Mouse (Mus musculus) heart, adult 11 months (tissue): ENCODE measurements at regions not wholly inside any gene's neighbourhood (a gene's known extent, or its start where the extent isn't known, plus 50 kb on each side); places are given as distances from the start of the nearest gene placed in this dataset.

Experiments used
- DNase-seq: peaks from one replicate; pipeline ENCODE4 v3.0.0; 2022

DNA sequence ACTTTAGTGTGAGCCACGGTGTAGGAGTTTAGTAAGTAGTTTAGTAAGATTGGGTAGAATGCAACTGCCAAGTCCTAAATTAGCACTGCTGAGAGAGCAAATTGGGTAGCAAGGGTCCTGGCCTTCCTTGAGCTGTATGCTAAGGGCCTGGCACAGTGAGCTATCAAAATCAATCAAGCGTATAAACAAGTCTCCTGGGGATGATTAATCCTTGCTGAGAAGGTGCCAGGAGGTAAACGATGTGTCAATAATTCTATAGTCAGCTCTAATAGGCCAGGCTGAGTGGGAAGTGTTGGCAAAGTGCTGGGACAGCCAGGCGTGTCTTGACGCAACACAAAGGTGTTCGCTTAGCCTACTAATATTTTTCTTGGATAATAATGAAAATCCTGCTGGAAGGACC lies 183.6 kb upstream of the Thbs1 start:
- DNase-seq: no peak

DNA sequence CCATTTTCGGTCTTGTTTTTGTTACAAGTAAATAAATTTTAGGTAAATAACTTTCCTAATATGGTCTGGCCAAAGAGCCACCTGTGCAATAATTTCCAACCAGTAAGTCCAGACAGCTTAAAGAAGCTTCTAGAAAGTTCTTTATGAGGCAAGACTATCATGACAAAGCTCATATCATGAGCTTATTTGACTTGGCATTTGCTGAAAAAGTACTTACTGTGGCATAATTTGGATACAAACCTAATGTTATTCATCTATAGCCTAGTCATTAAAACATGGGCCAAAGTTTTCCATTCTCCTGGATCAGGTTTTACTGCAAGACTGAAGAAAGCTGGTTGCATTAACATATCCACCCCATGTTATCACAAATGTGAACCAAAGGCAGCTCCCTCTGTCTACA lies 182.1 kb upstream of the Thbs1 start:
- DNase-seq: no peak

DNA sequence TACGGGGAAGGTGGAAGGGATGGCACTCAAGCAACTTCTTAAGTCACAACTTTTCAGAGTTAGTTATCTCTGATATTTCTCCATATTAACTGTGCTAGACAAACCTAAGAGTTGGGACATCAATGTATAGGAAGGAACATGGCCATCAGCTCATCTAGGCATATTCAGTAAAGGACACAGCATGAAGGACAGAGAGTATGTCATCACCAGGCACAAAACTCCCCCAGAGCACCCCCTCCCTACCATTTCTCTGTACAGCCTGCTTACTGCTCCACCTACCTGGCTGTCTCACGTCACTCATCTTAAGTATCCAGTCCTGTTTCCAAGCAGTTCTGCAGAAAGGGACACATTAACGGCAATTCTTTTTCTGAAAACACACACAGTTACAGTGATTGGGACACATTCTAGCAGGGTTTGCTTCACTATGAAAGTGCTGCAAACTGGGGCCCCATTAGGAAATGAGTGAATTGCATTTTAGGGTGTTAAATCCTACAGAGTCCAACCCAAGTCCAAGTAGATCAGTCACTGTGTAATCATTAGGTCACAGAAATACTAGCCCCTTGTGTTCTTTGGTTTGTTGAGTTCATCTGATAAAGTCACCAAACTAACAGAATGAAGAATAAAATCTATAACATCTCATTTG lies 180.7 kb upstream of the Thbs1 start:
- no peak for DNase-seq

DNA sequence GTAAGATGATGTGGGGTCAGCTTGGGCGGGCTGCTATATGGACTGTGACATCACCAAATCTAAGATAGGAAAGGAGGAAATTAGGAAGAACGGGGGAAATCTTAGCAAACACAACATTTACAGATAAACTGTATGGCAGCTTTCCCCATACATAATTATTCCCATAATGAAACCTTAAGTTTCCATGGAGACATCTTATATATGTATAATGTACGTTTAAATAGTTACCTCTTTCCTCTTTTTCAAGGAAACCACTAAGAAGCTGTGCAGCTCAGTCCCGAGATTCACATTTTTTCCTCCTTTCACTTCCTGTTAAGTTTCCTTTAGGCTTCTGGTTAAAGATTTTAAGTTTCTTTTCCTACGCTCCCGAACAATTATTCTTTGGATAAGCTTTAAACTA lies 175.1 kb upstream of the Thbs1 start:
- DNase-seq: no peak

DNA sequence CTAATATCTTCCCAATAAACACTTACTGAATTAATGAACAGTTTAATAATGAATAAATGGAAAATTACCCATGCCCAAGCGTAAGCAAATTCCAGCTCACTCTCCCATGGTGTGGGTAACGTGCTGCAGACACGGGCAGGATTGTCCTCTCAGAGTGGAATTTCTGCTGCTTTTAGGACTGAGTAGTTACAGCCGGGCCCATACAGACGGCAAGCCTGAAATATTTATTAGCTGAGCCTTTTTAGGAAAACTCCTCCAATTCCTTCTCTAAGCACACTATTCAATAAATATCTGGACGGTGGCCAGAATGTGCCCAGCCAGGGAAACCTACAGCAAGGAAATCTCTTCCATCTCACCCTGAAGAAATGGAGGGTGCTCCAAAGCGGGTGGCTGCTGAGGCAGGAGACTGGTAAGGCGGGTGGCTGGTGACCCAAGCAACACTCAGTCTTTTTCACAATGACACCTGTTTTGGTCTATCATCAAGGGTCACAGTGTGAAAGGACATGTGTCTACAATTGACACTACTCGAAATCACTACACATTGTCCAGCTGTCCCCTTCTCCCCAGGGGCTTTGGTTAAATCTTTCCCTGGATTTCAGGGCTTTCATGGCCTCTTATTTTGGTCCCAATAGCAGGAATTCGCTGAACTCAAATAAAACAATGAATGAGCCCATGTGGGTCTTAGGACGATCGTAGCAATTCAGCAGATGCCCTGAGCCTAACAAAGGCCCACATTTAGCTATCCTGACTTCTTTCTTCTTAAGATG lies 173.2 kb upstream of the Thbs1 start:
- no peak for DNase-seq

DNA sequence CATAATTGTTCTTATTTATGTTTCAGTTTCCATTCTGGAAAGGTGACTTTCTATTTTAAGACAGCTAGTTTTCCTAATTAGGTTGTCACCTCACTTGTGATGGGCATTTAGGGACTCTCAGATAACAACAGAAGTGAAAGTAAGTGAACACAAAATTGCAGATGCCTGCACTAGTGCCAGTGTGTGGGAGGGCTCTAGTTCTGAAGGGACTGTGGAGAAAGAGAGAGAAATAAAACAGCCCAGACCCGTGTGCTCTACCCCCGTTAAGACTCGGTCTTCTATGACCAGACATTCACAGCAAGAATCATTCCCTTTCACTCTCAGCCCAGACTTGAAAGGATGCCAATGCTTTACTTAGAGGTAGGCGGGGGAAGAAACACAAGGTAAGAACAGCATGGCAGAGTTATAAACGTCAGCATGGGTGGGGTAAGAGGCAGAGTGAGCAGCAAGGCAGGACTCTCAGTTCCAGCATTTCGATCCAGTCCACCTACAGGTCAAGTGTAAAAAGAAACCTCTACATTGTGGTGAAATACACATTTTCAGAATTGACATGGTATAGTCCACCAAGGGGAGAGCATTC lies 170.1 kb upstream of the Thbs1 start:
- no peak for DNase-seq

DNA sequence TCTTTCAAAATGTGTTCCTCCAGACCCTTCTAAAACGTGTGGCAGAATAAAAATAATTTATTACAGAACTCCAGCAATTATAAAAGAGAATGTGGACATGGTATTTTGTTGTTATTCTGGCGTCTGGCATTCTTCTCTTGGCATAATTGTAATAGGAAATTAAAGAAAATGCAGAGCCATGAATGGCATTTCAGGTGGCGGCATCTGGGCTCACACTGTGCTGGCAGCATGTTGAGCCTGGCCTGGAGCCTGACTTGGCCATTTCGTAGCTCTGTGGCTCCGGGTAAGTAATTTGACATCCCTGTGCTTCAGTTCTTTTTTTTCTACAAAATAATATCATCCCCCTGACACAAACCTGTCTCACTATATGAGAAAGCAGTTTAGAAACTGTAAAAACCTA lies 168.0 kb upstream of the Thbs1 start:
- no peak for DNase-seq

DNA sequence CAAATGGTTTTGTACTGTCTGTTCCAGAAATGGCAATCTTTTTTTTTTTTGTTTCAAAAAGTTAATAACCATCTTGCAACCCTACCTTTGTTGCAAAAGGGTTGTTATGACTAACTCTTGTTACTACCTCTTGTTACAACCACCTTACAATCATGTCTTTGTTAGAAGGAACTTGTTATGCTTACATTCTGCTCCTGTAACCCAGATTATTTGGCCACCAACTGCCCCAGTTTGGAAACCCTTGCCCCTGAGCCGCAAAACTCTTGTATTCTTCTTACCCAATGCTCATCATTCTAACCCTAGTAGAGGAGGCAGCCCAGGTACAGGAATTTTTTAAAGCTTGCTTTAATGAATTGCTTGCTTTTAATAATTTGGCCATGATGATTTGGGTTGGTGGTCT lies 167.4 kb upstream of the Thbs1 start:
- no peak for DNase-seq

DNA sequence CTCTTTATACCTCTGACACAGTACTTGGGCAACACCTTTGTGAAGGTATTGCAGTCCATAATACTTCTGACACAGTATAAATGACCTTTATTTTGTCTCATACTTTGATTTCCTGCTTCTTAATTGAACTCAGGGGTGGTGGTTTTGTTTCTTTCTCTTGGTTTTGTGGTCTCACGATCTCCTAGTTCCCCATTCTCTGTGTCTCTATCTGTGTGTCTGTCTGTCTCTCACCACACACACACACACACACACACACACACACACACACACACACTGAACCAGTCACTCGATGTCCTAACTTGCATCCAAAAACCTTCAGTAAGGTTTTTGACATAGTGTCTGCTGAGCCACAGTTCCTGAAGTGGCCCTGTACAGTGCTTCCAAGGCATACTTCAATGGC lies 166.7 kb upstream of the Thbs1 start:
- no peak for DNase-seq

DNA sequence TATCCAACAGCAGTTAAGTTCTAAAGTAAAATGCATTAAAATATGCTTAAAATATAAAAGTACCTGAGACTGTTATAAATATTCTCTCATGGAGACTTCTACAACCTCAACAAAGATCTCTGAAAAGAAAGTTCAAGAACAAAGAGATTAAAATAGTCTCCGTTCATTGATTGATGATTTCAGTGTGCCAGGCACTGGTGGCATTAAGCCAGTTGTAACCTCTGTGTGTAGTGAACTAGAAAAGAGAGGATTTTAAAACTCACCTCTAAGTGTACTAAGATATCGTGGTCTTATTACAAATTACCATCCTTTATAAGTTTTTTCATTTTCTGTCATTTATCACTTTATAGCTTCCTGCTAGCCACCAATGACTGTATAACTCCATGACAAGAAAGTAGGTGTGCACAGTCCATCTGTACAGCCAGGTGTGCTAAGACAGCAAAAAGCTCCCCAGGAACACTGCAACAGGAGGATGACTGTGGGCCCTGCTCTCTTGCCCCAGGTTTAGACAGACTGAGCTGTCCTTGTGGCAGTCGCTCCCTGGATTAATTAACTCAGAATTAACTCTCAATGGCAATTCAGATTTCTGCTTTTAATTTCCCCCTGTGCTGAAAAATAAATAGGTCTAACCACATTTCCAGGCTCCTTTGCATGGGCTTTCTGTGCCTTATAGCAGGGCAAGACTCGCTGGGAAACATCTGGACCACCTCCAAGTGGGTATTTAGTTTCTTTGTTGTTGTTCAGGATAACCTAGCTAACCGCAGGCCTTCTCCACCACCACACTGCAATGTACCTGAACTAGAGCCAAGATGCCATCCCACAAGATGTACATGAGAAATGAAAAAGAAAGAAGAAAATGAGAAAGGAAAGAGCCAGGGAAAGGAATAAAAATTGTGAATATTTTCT lies 161.0 kb upstream of the Thbs1 start:
- DNase-seq: no peak

DNA sequence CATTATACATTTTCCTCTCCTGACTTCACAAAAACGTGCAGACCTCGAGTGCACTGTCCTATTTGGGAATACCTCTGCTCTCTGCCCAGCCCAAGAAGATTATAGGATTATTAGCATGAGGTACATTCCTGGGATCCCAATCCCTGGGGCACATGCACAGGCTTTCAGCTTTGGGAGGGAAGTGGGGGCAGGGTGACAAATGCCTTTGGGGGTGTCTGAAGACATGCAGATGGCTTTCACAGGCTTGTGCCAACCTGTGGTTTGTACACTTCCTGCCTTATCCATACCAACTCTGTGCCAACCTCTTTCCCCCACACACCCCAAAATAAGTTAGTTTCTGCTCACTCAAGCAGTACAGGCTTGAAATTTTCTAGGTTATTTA lies 160.3 kb upstream of the Thbs1 start:
- no peak for DNase-seq

DNA sequence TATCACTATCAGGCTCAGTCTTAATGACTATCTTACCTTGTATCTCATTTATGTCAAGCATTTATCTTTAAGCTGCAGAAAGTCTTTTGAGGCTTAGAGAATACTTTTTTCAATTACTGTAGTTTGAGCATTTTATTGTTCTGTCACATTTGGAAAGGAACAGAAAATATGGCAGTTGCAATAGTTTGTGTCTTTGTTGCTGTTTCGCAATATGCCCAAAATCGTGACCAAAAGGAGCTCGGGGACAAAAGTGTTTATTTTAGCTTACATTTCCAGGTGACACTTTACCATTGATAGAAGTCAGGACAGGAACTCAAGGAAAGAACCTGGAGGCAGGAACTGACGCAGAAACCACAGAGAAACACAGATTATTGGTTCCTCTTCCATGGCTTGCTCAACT lies 152.9 kb upstream of the Thbs1 start:
- no peak for DNase-seq

DNA sequence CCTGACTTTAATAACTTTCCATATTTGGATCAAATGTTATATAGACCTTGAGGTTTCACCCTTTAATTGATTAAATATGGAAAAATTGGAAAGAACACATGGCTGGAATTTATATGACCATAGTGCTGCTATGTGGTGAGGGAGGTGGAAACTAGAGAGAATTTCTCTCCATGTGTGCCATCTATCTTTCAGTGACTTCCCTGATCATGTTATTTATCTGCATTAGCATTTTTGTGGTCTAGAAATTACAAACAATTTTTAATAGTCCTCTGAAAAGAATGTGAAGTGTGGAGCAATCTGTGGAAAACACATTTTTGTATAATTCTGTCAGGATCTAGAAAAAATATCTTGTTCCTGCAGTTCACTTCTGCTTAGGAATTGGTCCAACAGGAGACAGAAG lies 152.2 kb upstream of the Thbs1 start:
- DNase-seq: no peak

DNA sequence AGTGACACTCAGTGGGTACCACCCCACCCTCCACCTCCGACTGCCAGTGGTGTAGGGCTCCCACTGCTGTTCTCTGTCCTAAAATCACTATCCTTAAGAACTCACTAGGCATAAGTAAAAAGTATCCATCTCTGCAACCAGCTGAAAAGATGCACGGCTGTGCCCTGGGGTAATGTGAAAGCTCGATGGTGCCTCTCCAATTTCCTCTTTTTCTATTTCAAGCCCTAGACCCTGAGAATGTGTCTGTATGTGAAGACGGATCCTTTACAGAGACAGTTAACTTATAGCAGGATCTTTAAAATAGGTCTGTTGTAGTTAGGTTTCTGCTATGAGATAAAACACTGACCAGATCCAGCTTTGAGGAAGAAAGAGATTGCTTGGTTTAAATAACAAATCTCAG lies 149.1 kb upstream of the Thbs1 start:
- no peak for DNase-seq

DNA sequence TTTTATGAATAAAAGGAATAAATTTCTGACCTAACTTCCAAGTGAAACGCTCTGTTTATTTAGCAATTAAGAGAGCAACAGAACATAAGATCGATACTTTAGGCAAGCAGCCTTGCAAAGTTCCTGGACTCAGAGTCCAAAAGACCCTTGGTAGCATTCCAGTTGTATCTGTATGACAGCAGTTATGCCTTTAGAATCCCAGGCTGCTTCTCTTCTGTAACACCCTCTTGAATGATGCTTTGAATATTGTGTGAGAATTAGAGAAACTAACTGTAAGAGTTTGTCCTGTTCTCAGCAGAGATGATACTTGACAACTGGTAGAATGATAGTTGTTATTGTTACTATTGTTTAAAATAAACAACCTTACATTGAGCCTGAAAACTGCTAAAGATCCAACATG lies 148.2 kb upstream of the Thbs1 start:
- no peak for DNase-seq

DNA sequence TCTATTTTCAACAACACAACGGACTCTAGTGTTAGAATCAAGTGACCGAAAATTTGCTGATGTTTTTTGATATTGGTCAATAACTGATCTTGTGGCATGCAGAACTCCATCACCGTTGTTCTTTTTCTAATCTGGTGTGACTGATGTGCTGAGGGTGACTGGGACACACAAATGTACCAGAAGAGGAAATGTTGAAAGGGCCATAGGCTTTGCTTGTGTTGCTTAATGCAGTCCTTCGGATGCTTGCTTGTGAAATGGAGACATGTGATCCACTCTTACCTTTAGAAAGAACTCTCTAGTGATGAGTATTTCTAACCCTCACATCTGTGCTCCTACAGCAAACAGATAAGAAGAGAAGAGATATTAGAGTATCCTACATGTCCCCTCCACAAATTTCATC lies 145.9 kb upstream of the Thbs1 start:
- no peak for DNase-seq

DNA sequence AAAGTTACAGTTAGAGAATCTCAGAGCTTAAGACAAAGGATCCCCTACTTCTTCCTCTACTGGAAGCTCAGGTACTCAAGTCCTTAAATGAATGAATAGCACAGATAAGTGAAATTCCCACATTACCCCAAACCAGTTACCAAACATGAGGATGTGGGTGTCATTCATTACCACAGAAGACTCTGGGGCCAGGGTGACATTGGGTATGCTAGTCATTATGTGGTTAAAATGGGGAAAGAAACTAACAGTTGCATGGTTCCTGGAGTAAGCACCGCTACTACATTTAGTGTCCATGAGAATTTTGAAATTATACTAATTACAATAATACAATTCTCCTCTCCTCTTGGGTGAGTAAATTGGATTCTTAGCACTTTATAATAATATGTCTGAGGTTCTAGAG lies 142.9 kb upstream of the Thbs1 start:
- no peak for DNase-seq

DNA sequence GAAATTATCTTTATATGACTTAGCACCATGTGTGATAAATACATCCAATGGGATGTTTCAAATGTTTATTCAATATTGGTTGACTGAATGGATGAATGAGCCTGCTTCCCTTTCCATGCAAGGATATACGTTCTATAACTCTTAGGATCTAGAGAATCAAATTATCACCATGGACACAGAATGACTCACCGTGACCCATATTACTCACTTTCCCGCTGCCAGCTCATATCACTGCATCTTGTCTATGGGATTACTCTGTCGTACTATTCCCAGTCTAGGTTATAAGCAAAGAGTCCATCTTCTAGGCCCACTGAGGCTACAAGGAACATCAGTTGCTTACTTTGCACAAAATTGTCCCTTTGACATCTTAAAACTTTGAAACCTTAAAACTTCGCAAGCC lies 141.0 kb upstream of the Thbs1 start:
- DNase-seq: no peak

DNA sequence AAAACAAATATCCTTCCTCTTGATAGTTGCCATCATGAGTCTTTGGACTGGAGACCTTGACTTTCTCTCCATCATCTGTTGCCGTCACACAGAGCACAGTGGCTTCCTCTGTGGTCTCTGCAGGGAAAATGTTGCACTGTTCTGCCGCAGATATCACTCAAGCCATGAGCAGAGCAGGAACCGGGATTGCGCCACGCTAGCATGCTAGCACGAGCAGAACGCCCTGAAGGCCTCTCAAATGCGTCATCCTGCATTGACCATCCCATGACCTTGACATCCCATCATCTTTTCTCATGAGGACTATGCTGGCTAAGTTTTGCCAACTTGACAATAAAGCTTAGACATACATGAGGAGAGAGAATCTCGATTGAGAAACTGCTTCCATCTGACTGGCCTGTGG lies 134.6 kb upstream of the Thbs1 start:
- DNase-seq: peak; percentile 62

DNA sequence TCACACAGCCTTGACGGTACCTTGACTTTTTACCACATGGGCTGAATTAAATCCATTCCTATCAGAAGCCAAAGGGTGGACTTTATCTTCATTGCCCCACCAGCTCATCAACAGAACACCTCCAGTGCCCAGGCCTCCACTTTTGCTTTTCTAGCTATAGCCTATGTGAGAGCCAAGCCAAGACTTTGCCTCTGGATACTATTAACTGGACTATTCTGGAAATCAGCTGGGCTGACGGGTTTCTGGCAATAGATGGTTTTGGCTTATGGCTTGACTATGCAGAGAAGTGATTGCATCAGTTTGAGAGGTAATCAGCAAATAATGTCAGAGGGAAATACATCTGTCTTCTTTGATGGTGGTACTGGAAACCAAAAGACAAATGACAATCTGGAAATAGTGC lies 130.8 kb upstream of the Thbs1 start:
- DNase-seq: peak; percentile 54

DNA sequence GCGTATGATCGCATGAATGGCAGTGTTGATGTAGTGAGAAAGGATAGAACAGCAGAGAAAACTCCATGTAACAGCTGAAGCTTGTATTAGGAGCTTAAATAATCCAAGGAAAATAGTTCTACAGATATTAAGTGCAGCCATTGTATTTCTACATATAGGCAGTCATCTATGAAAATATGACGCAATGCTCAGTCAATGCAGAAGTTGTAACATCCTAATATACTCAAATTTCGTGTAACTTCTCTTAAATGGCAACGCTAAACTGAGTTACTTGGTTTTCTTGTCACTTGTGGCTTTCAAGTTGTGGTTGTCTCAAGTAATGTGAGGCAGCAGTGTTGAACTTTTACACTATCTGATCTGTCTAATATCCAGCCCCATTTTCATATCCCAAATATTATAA lies 127.1 kb upstream of the Thbs1 start:
- peak; percentile 3 for DNase-seq

DNA sequence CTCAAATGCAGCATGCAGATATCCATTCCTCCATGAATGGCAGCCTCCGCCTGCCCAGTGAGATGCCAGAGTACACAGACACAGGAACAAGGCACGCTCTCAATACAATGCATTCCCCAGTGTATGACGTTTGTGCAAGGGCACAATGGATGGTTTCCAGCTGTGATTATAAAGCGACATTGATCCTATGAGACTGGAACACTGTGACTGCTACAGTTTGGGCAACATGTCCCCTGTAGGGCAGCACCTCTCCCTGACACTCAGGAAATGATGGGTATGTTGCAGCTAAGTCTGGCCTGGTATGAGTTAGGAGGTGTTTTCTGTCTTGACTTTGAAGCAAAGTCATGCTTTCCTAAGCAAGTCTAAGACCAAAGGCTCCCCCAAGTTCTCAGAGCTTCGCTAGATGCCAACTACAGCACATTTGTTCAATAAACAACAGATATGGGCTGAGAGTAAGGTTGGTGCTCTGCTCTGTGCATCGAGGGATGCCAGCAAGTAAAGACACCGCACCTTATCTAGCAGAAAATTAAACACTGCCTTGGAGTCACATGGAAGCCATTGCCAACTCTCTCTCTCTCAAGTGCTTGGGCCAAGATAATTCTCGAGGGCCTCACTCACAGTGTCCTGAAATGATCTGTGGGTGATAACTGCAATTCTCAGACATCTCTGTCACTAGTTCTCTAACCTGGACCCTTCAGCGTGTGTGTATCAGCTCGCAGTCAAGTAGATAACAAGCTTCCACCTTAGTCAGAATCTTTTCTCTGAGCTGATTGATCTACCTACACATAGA lies 124.1 kb upstream of the Thbs1 start:
- DNase-seq: peak; percentile 68
